Comparison of ENCODE assay signal across 23 mouse cellular contexts in genomic region chr13:52598233-52598632, GRCm38 (mm10).
"Had no signal": no experiment of that assay in that cellular context is flagged by ENCODE, and none has a peak within 500 bp of the region (broad histone marks: within the 10 kb centered on the region; RNA-seq: fewer than 3 reads in every experiment).

No protein-coding gene starts in this region.

- H3K27ac ChIP-seq: heart, adult 2 months; hindbrain, embryonic 14.5 days; kidney, embryonic 15.5 days; kidney, postnatal 0 days; limb, embryonic 13.5 days; limb, embryonic 15.5 days; liver, embryonic 13.5 days had no signal

- ATAC-seq: hindbrain, embryonic 16.5 days; intestine, embryonic 16.5 days had no signal

- H3K9me3 ChIP-seq: kidney, embryonic 15.5 days; limb, embryonic 13.5 days; limb, embryonic 15.5 days; liver, embryonic 13.5 days had no signal

- H3K27me3 ChIP-seq: heart, embryonic 12.5 days; kidney, embryonic 15.5 days; limb, embryonic 13.5 days; limb, embryonic 15.5 days; liver, embryonic 13.5 days had no signal

- H3K4me2 ChIP-seq: heart, embryonic 12.5 days; hindbrain, embryonic 14.5 days; kidney, embryonic 15.5 days; limb, embryonic 13.5 days; limb, embryonic 15.5 days had no signal

- H3K4me1 ChIP-seq: limb, embryonic 13.5 days; limb, embryonic 15.5 days had no signal

- H3K36me3 ChIP-seq: kidney, embryonic 15.5 days; limb, embryonic 13.5 days; limb, embryonic 15.5 days; liver, embryonic 13.5 days had no signal

- H3K9ac ChIP-seq: heart, embryonic 12.5 days; hindbrain, embryonic 14.5 days; kidney, embryonic 15.5 days; limb, embryonic 13.5 days; limb, embryonic 15.5 days; liver, embryonic 13.5 days had no signal

- H3K4me3 ChIP-seq: heart, adult 2 months; heart, embryonic 12.5 days; kidney, embryonic 15.5 days; limb, embryonic 13.5 days; limb, embryonic 15.5 days; liver, embryonic 13.5 days had no signal

- DNase-seq: gastrocnemius, postnatal 14 days; gastrocnemius, postnatal 36 days; heart, adult 11 months; heart, adult 2 months; heart, postnatal 10 days; heart, postnatal 36 days; kidney, adult 11 months; kidney, adult 2 months; kidney, adult 9 months; kidney, postnatal 14 days; kidney, postnatal 36 days; layer of hippocampus, adult 9-11 months; layer of hippocampus, postnatal 36 days; left cerebral cortex, postnatal 4 days; liver, embryonic 13.5 days had no signal
